Mouse (Mus musculus) liver, postnatal 0 days (tissue): ENCODE results near the gene Mrps21.

Experiments
- CTCF ChIP-seq: sonication (generic); IDR thresholded peaks from 2 replicates; pipeline ENCODE4 v1.5.1; 2016; ENCODE audit warnings: antibody characterized with exemption, low read depth
- EP300 ChIP-seq: IDR thresholded peaks from 2 replicates; pipeline ENCODE4 v1.6.1; 2016; ENCODE audit warnings: antibody characterized with exemption, low read depth, mild to moderate bottlenecking

GRCm38 (mm10) chr3:95818026-95818511 is 53.2 kb downstream of the Mrps21 start:
- TF ChIP-seq CTCF (no peak), EP300 (no peak)
